Mouse (Mus musculus) bone marrow macrophage, adult 2 months (primary cell): Measurements from ENCODE around the gene Rasip1.

Experiments used
- CTCF ChIP-seq: IDR thresholded peaks from 2 replicates; pipeline ENCODE4 v1.5.1; 2012; ENCODE audit warnings: low read depth, mild to moderate bottlenecking, low read length, moderate library complexity
- POLR2A ChIP-seq: IDR thresholded peaks from 2 replicates; pipeline ENCODE4 v1.6.1; 2012; ENCODE audit warnings: mild to moderate bottlenecking, low read depth, low read length, borderline replicate concordance

DNA sequence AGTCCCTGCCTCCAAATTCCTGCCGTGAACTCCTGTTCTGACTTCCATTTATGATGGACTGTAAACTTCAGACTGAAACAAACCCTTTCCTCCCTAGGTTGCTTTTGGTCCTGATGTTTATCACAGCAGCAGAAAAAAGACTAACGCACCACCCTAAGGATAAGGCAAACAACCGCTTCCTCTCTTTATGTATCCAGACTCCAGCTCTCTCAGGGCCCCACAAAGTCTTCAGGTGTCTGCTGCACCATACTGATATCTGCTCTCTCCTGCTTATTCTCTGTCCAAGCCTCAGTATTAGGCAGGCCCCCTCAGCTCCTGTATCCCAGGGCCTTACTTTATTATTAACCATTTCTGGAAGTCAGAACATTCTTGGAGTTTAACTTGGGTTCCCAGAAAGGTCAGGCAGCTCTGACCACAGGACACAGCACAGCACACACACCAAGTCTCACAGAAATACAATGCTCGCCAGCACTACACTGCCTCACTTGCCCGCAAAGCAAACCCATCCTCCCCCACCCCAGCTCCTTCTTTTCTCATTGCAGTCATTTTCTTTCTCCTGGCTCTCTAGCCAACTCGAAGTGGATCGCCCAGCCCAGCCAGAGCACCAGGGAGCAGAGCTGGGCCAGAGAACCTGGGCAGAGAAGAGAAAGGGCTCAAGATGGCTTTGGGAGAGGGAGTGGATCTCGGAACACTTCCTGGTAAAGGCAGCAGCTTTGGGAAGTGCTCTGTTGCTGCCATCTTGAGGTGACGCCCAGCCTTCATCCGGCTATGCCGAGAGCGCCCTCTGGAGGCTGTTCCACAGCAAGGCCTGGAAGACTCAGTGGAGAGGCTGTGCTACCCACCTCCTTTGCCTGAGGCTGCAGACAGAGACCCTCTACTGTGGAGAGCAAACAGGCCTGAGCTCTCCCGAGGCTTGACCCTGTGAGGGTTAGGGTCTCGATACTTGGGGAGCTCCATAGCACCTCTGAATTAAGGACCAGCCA is 55.1 kb downstream of the Rasip1 start:
- TF ChIP-seq POLR2A, result no peak
- TF ChIP-seq CTCF, result peak; percentile 92
